Mouse (Mus musculus) thymus, adult 2 months (tissue): ENCODE measurements around the gene Vps53.

Source experiments
- CTCF ChIP-seq: fragments of 200-500 bp; IDR thresholded peaks from 2 replicates; pipeline ENCODE4 v1.5.1; 2012; ENCODE audit warnings: mild to moderate bottlenecking, control low read depth, low read length, moderate library complexity, borderline replicate concordance; ENCODE audit not compliant: control insufficient read depth, poor library complexity, insufficient read depth; ENCODE audit errors: extremely low read depth
- POLR2A ChIP-seq: fragments of 200-500 bp; IDR thresholded peaks from 2 replicates; pipeline ENCODE4 v1.6.1; 2012; ENCODE audit warnings: mild to moderate bottlenecking, low read length, control low read depth, moderate library complexity; ENCODE audit not compliant: control insufficient read depth, poor library complexity, insufficient read depth; ENCODE audit errors: extremely low read depth

DNA sequence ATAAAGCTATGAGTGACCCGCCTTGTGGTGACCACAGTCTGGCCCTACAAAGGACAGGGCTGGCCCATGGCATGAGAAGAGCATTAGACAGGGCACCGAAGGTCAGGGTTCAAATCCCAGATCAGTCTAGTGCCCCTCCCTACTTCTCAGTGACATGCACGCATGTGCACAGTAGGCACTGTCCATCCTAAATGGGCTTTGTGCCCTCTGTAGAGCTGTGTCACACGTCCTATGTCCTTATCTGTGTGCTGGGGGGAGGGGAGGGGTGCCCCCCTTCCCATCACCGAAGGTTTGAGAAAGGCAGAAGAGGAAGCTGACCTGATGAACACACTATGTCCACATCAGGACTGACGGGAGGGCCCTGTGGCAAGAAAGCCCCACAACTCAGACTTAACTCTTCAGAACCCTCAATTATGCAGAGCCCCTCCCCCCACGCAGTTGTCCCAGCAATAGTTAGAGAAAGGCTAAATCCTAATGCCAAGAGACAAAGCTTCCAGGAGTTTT lies 154.3 kb downstream of the Vps53 start:
- TF ChIP-seq CTCF (no peak), POLR2A (no peak)
